Mouse (Mus musculus) cerebellum, adult 9-11 months (tissue): ENCODE data around the gene Gm10160.

Experiments
- DNase-seq: peaks from one replicate; pipeline ENCODE4 v3.0.0; 2022

Gm10160 gene

GRCm38 (mm10) chr7:81825381-81825780 is 30.2 kb downstream of the Gm10160 start:
- DNase-seq: no peak

- DNase-seq: no peak
These were observed 30.7 kb downstream of the Gm10160 start for GRCm38 (mm10) chr7:81824906-81825305.

GRCm38 (mm10) chr7:81806067-81806466 is 49.5 kb downstream of the Gm10160 start:
- no peak for DNase-seq
